Mouse (Mus musculus): ENCODE results near the gene Olfr700. TPM values are rescaled to one million over a fixed set of nuclear protein-coding genes. Genes with fewer than 3 reads are reported as not detected.
"Not testable (repeated sequence)": the region's sequence is repeated elsewhere in the genome, so short reads cannot be mapped to it uniquely, and the experiment has no call there.

Olfr700 gene
- not detected for total RNA-seq (2021)
- long read RNA-seq, experiment 1, result 0 reads
- long read RNA-seq, experiment 2, result 0 reads

GRCm38 (mm10) chr7:106808734-106809133 is at the start of gene Olfr700:
TSS of gene Olfr700 (minus strand) at chr7:106808834.
- DNase-seq, result no peak
- intact Hi-C loops (cut with DNase I), result no loop called here

GRCm38 (mm10) chr7:106843060-106843459 is 34.4 kb upstream of the Olfr700 start, which contains the start of gene Olfr703:
TSS of gene Olfr703 (plus strand) at chr7:106843360.
- no peak for DNase-seq
- intact Hi-C loops (cut with DNase I), result no loop called here

DNA sequence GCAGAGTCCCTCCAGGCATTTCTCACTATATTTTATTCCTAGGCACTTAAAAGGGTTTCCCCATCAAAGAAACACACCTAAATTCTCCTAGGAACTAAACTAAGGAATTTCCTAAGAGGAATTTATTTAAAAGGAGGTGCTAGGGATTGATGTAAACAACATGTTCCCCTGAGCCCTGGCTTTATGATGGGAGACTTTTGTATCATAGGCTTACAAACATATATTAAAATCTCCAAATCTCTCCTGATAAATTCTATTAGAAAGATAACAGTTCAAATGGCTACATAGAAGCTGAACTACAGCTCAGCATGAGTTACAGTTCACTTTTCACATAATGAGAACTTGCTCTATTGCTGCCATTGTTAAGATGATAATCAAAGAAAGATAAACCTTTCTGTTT is 25.2 kb upstream of the Olfr700 start, which contains the start of gene Olfr702:
Gene Olfr702, minus strand, starts transcription at position 101 of the 400 bp plus-strand sequence.
- intact Hi-C loops (cut with DNase I), result no loop called here
- DNase-seq, result no peak

GRCm38 (mm10) chr7:106818414-106818813 is 9.8 kb upstream of the Olfr700 start:
- intact Hi-C loops (cut with DNase I), result no loop called here
- no peak for DNase-seq

- no peak for DNase-seq
- intact Hi-C loops (cut with DNase I), result no loop called here
Observed at GRCm38 (mm10) chr7:106815775-106816174, 7.1 kb upstream of the Olfr700 start.

DNA sequence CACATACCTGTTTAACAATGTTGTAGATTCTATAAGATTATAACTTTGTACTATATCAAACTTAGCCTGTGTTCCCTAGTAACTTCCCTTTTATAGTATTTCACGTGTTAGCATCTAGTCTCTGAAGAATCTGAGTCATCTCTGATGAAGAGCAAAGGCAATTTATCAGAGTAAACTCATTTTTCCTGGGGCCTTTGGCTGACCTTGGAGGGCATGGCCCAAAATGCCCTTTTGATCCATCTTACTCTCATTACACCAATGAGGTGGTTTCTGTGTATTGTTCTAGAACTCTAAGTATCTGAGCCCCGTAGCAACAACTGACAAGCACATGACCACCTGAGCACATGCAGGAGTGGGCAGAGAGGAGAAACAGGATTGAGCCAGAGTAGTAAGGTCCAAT is 5.2 kb upstream of the Olfr700 start, which contains the start of gene Olfr701:
Gene Olfr701, plus strand, starts transcription at position 301 of the 400 bp plus-strand sequence.
- intact Hi-C loops (cut with DNase I), result no loop called here

GRCm38 (mm10) chr7:106793098-106793497 is 15.5 kb downstream of the Olfr700 start, which contains the start of gene Olfr699:
TSS of gene Olfr699 (minus strand) at chr7:106793198.
- intact Hi-C loops (cut with DNase I), result no loop called here
- DNase-seq, result no peak

More for the DNA sequence above, 5.2 kb upstream of the Olfr700 start, which contains the start of gene Olfr701:
- no peak for DNase-seq

GRCm38 (mm10) chr7:106788330-106788729 is 20.3 kb downstream of the Olfr700 start:
- DNase-seq, result no peak
- intact Hi-C loops (cut with DNase I), result no loop called here

DNA sequence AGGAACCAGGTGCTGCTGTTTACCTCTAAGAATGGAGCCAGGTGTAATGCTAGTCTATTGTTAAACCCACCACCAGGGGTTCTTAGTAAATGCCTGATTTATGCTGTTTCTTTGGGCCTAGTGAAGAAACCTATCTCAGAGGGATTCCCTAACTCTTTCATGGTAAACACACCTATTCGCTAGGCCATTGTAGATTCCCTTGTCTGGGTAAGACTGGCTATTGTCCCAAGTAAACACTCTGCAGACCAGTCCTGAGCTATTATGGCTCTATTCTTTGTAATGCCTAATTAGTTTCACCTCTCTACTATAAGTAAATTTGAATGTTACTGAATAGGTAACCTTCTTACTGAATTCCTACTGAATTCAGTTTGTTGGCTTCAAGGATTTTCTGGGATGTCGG is 47.6 kb downstream of the Olfr700 start:
- intact Hi-C loops (cut with DNase I); DNase-seq: not testable (repeated sequence)

DNA sequence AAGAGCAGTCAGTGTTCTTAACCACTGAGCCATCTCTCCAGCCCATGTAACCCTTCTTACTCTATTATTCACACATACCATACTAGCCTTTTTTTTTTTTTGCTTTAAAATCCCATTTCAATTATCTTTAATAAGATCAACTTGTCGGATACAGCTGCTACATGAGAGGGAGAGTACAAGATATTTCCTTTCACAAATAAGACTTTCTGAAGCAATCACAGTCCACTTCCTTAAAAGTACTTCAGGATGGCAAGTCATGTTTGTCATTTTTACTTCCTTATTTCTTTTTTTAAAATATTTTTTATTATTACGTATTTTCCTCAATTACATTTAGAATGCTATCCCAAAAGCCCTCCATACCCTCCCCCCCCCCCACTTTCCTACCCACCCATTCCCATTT is 49.8 kb downstream of the Olfr700 start:
- intact Hi-C loops (cut with DNase I), result no loop called here
- DNase-seq, result no peak

Other genes starting within 250 kb of the Olfr700 start
- gene Olfr693, start 128.2 kb downstream of the Olfr700 start, total RNA-seq (2021), result not detected
- not detected for gene Olfr694, start 117.0 kb downstream of the Olfr700 start, total RNA-seq (2021)
- not detected for gene Olfr695, start 92.4 kb downstream of the Olfr700 start, total RNA-seq (2021)
- gene Olfr697, start 66.4 kb downstream of the Olfr700 start, total RNA-seq (2021), result not detected
- gene Olfr698, start 53.4 kb downstream of the Olfr700 start, total RNA-seq (2021), result not detected
- not detected for gene Olfr699, start 15.6 kb downstream of the Olfr700 start, total RNA-seq (2021)
- not detected for gene Olfr701, start 5.3 kb upstream of the Olfr700 start, total RNA-seq (2021)
- gene Olfr702, start 25.1 kb upstream of the Olfr700 start, total RNA-seq (2021), result not detected
- gene Olfr703, start 34.5 kb upstream of the Olfr700 start, total RNA-seq (2021), result not detected
- not detected for gene Olfr704, start 54.4 kb upstream of the Olfr700 start, total RNA-seq (2021)
- not detected for gene Olfr705, start 68.1 kb upstream of the Olfr700 start, total RNA-seq (2021)
- gene Olfr706, start 79.3 kb upstream of the Olfr700 start, total RNA-seq (2021), result not detected
- not detected for gene Olfr707, start 92.4 kb upstream of the Olfr700 start, total RNA-seq (2021)
- not detected for gene Olfr1532-ps1, start 99.2 kb upstream of the Olfr700 start, total RNA-seq (2021)
- gene Olfr709-ps1, start 123.4 kb upstream of the Olfr700 start, total RNA-seq (2021), result not detected
- gene Olfr710, start 139.5 kb upstream of the Olfr700 start, total RNA-seq (2021), result not detected
- gene Olfr6, start 155.1 kb upstream of the Olfr700 start, total RNA-seq (2021), result not detected
- gene Olfr711, start 166.6 kb upstream of the Olfr700 start, total RNA-seq (2021), result not detected
- not detected for gene Olfr2, start 197.2 kb upstream of the Olfr700 start, total RNA-seq (2021)
- gene Olfr713, start 222.3 kb upstream of the Olfr700 start, total RNA-seq (2021), result not detected